Mouse (Mus musculus): ENCODE data around the gene Actc1. TPM values are rescaled to one million over a fixed set of nuclear protein-coding genes. Genes with fewer than 3 reads are reported as not detected.

Actc1 gene
- polyA plus RNA-seq, 1 experiment from 2014 or later = 0.97 TPM

GRCm38 (mm10) chr2:114093577-114093976 lies 40.2 kb upstream of the Actc1 start:
- Histone ChIP-seq H3K4me2 (ENCODE audit: low read length) (no peak overlapping the region), H3K36me3 (ENCODE audit: control insufficient read depth, insufficient read depth, low read length) (0 out of 2 replicates have a peak, but pooled peaks cover 3% of the 10 kb centered on the region), H3K27ac (ENCODE audit: low read length) (no peak overlapping the region), H3K9ac (ENCODE audit: low read depth, low read length) (no peak overlapping the region), H3K4me1 (ENCODE audit: control insufficient read depth, insufficient read depth, low read length) (no peaks in the 10 kb centered on the region), H3K4me3 (ENCODE audit: low read depth, low read length) (no peak overlapping the region), H3K27me3 (ENCODE audit: control insufficient read depth, insufficient read depth, low read depth, low read length) (no peaks in the 10 kb centered on the region), H3K9me3 (replicated peaks; ENCODE audit: control insufficient read depth, low read length, poor library complexity, severe bottlenecking) (no peaks in the 10 kb centered on the region)
- no peak for ATAC-seq
- 72% methylated on average over 9 of the region's 9 CpGs for whole genome bisulfite sequencing

DNA sequence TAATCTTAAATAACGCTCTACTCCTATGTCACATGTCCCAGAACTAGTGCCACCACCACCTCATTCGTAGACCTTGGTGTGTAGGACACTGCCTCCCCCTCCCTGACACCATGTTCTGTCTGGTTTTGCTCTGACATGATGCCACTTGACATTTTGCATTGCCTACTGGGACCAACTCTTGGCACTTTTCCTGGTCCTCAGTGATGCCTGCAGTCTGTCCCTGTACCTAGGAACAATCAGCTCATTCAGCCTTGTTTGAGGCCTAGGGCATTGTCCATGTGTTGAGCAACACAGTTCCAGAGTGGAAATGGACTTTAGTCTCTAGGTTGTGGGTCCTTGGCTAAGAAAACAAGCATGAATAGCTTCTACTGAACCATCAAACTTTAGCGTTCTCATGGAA lies 36.5 kb upstream of the Actc1 start:
- Histone ChIP-seq H3K9ac (ENCODE audit: low read depth, low read length) (no peak overlapping the region), H3K27me3 (ENCODE audit: control insufficient read depth, insufficient read depth, low read depth, low read length) (no peaks in the 10 kb centered on the region), H3K4me3 (ENCODE audit: low read depth, low read length) (no peak overlapping the region), H3K9me3 (replicated peaks; ENCODE audit: control insufficient read depth, low read length, poor library complexity, severe bottlenecking) (no peaks in the 10 kb centered on the region), H3K27ac (ENCODE audit: low read length) (no peak overlapping the region), H3K4me1 (ENCODE audit: control insufficient read depth, insufficient read depth, low read length) (no peaks in the 10 kb centered on the region), H3K4me2 (ENCODE audit: low read length) (no peak overlapping the region), H3K36me3 (ENCODE audit: control insufficient read depth, insufficient read depth, low read length) (no peaks in the 10 kb centered on the region)
- ATAC-seq = no peak
- 91% methylated on average over 3 of the region's 3 CpGs for WGBS

GRCm38 (mm10) chr2:114087271-114087670 lies 33.9 kb upstream of the Actc1 start:
- H3K36me3 ChIP-seq (ENCODE audit: control insufficient read depth, insufficient read depth, low read length) = no peaks in the 10 kb centered on the region
- H3K9ac ChIP-seq (ENCODE audit: low read depth, low read length) = no peak overlapping the region
- ATAC-seq = no peak
- H3K4me3 ChIP-seq (ENCODE audit: low read depth, low read length) = no peak overlapping the region
- H3K4me2 ChIP-seq (ENCODE audit: low read length) = no peak overlapping the region
- no peaks in the 10 kb centered on the region for H3K27me3 ChIP-seq (ENCODE audit: control insufficient read depth, insufficient read depth, low read depth, low read length)
- WGBS = 75% methylated on average over 1 of the region's 1 CpGs
- H3K9me3 ChIP-seq (replicated peaks; ENCODE audit: control insufficient read depth, low read length, poor library complexity, severe bottlenecking) = no peaks in the 10 kb centered on the region
- H3K4me1 ChIP-seq (ENCODE audit: control insufficient read depth, insufficient read depth, low read length) = no peaks in the 10 kb centered on the region
- H3K27ac ChIP-seq (ENCODE audit: low read length) = no peak overlapping the region

GRCm38 (mm10) chr2:114071876-114072275 lies 18.5 kb upstream of the Actc1 start:
- no peak overlapping the region for H3K4me2 ChIP-seq (ENCODE audit: low read length)
- no peaks in the 10 kb centered on the region for H3K36me3 ChIP-seq (ENCODE audit: control insufficient read depth, insufficient read depth, low read length)
- no peak overlapping the region for H3K4me3 ChIP-seq (ENCODE audit: low read depth, low read length)
- no peaks in the 10 kb centered on the region for H3K9me3 ChIP-seq (replicated peaks; ENCODE audit: control insufficient read depth, low read length, poor library complexity, severe bottlenecking)
- H3K27ac ChIP-seq (ENCODE audit: low read length) = no peak overlapping the region
- 92% methylated on average over 2 of the region's 2 CpGs for WGBS
- H3K4me1 ChIP-seq (ENCODE audit: control insufficient read depth, insufficient read depth, low read length) = no peaks in the 10 kb centered on the region
- H3K27me3 ChIP-seq (ENCODE audit: control insufficient read depth, insufficient read depth, low read depth, low read length) = no peaks in the 10 kb centered on the region
- no peak overlapping the region for H3K9ac ChIP-seq (ENCODE audit: low read depth, low read length)
- ATAC-seq = no peak

GRCm38 (mm10) chr2:114066226-114066625 lies 12.9 kb upstream of the Actc1 start:
- Histone ChIP-seq H3K4me2 (ENCODE audit: low read length) (no peak overlapping the region), H3K9ac (ENCODE audit: low read depth, low read length) (no peak overlapping the region), H3K36me3 (ENCODE audit: control insufficient read depth, insufficient read depth, low read length) (no peaks in the 10 kb centered on the region), H3K4me1 (ENCODE audit: control insufficient read depth, insufficient read depth, low read length) (no peaks in the 10 kb centered on the region), H3K27me3 (ENCODE audit: control insufficient read depth, insufficient read depth, low read depth, low read length) (no peaks in the 10 kb centered on the region), H3K27ac (ENCODE audit: low read length) (no peak overlapping the region), H3K4me3 (ENCODE audit: low read depth, low read length) (no peak overlapping the region), H3K9me3 (replicated peaks; ENCODE audit: control insufficient read depth, low read length, poor library complexity, severe bottlenecking) (no peaks in the 10 kb centered on the region)
- no peak for ATAC-seq
- 81% methylated on average over 3 of the region's 3 CpGs for WGBS

DNA sequence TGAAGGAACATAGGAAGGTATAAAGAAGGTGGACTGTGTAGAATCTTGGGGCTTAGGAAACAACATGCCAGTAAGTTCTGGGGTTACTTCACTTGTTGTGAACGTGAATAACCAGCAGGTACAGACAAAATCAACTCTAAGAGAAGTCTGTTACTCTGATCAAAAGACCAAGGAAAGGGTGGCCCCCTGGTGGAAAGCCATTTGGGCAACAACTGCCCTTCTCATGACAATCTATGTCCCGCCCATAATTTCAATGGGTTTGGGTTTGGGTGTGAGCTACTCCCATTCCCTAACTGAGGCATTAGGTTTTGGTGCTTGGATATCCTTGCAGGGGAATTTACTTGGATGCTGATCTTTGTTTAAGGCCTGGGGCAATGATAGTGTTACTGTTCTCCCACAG lies 10.7 kb upstream of the Actc1 start:
- 82% methylated on average over 2 of the region's 2 CpGs for WGBS
- ATAC-seq = no peak
- Histone ChIP-seq H3K4me1 (ENCODE audit: control insufficient read depth, insufficient read depth, low read length) (peaks cover 3% of the 10 kb centered on the region; the same call in 1 of the 2 replicates), H3K4me3 (ENCODE audit: low read depth, low read length) (no peak overlapping the region), H3K27me3 (ENCODE audit: control insufficient read depth, insufficient read depth, low read depth, low read length) (no peaks in the 10 kb centered on the region), H3K36me3 (ENCODE audit: control insufficient read depth, insufficient read depth, low read length) (no peaks in the 10 kb centered on the region), H3K27ac (ENCODE audit: low read length) (no peak overlapping the region), H3K4me2 (ENCODE audit: low read length) (no peak overlapping the region), H3K9me3 (replicated peaks; ENCODE audit: control insufficient read depth, low read length, poor library complexity, severe bottlenecking) (no peaks in the 10 kb centered on the region), H3K9ac (ENCODE audit: low read depth, low read length) (no peak overlapping the region)

- Histone ChIP-seq H3K4me3 (ENCODE audit: low read depth, low read length) (no peak overlapping the region), H3K27me3 (ENCODE audit: control insufficient read depth, insufficient read depth, low read depth, low read length) (no peaks in the 10 kb centered on the region), H3K36me3 (ENCODE audit: control insufficient read depth, insufficient read depth, low read length) (no peaks in the 10 kb centered on the region), H3K27ac (ENCODE audit: low read length) (no peak overlapping the region), H3K9ac (ENCODE audit: low read depth, low read length) (no peak overlapping the region), H3K4me1 (ENCODE audit: control insufficient read depth, insufficient read depth, low read length) (peaks cover 3% of the 10 kb centered on the region; the same call in 1 of the 2 replicates), H3K9me3 (replicated peaks; ENCODE audit: control insufficient read depth, low read length, poor library complexity, severe bottlenecking) (no peaks in the 10 kb centered on the region), H3K4me2 (ENCODE audit: low read length) (no peak overlapping the region)
- WGBS = 22% methylated on average over 6 of the region's 6 CpGs
- no peak for ATAC-seq
Observed at GRCm38 (mm10) chr2:114060071-114060591, 6.8 kb upstream of the Actc1 start.

- Histone ChIP-seq H3K4me2 (ENCODE audit: low read length) (no peak overlapping the region), H3K36me3 (ENCODE audit: control insufficient read depth, insufficient read depth, low read length) (no peaks in the 10 kb centered on the region), H3K9ac (ENCODE audit: low read depth, low read length) (no peak overlapping the region), H3K9me3 (replicated peaks; ENCODE audit: control insufficient read depth, low read length, poor library complexity, severe bottlenecking) (no peaks in the 10 kb centered on the region), H3K4me1 (ENCODE audit: control insufficient read depth, insufficient read depth, low read length) (peaks cover 3% of the 10 kb centered on the region; the same call in 1 of the 2 replicates), H3K4me3 (ENCODE audit: low read depth, low read length) (no peak overlapping the region), H3K27me3 (ENCODE audit: control insufficient read depth, insufficient read depth, low read depth, low read length) (no peaks in the 10 kb centered on the region), H3K27ac (ENCODE audit: low read length) (no peak overlapping the region)
- ATAC-seq = no peak
- 48% methylated on average over 1 of the region's 1 CpGs for WGBS
Observed at GRCm38 (mm10) chr2:114059608-114060007, 6.3 kb upstream of the Actc1 start.

DNA sequence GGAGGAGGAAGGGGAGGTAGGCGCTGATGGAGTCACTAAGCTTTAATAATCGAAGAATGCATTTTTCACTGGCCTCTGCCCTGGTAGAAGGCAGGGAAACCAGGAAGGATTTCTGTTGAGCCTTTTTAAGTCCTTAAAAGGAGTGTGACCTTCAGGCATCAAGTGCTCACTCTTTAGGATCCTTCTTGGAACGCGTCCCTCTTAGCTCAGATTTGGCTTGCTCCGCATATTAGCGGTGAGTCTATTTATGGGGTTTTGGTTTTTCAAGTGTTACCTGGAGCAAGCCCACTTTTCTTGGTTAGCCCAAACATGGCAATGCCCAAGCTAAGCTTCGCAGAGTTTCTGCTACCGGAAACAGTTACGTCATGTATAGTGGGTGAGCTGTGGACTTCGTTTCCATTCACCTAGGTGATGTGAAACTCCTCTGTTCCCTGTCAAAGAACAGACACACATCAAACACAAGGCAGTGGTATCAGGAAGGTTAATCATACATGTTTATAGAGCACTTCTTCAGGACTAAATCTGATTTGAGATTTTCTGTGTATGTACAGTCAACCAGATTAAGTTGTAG lies 5.0 kb upstream of the Actc1 start:
- Histone ChIP-seq H3K27ac (ENCODE audit: low read length) (no peak overlapping the region), H3K9me3 (replicated peaks; ENCODE audit: control insufficient read depth, low read length, poor library complexity, severe bottlenecking) (no peaks in the 10 kb centered on the region), H3K4me1 (ENCODE audit: control insufficient read depth, insufficient read depth, low read length) (peaks cover 3% of the 10 kb centered on the region; the same call in 1 of the 2 replicates), H3K9ac (ENCODE audit: low read depth, low read length) (no peak overlapping the region), H3K4me2 (ENCODE audit: low read length) (no peak overlapping the region), H3K27me3 (ENCODE audit: control insufficient read depth, insufficient read depth, low read depth, low read length) (no peaks in the 10 kb centered on the region), H3K36me3 (ENCODE audit: control insufficient read depth, insufficient read depth, low read length) (no peaks in the 10 kb centered on the region), H3K4me3 (ENCODE audit: low read depth, low read length) (no peak overlapping the region)
- no peak for ATAC-seq
- WGBS = 92% methylated on average over 10 of the region's 10 CpGs

Data from midbrain, embryonic 16.5 days (tissue).